Mouse (Mus musculus) megakaryocyte, embryonic 14.5 days (primary cell): ENCODE results near the gene Glis1.

Source experiments
- FLI1 ChIP-seq: IDR thresholded peaks from 2 replicates; pipeline ENCODE4 v1.6.1; 2012; ENCODE audit warnings: low read length, inconsistent platforms, mixed read lengths
- GATA1 ChIP-seq: IDR thresholded peaks from 3 replicates; pipeline ENCODE4 v1.6.1; 2012; ENCODE audit warnings: mixed read lengths, low read length, inconsistent platforms, borderline replicate concordance

DNA sequence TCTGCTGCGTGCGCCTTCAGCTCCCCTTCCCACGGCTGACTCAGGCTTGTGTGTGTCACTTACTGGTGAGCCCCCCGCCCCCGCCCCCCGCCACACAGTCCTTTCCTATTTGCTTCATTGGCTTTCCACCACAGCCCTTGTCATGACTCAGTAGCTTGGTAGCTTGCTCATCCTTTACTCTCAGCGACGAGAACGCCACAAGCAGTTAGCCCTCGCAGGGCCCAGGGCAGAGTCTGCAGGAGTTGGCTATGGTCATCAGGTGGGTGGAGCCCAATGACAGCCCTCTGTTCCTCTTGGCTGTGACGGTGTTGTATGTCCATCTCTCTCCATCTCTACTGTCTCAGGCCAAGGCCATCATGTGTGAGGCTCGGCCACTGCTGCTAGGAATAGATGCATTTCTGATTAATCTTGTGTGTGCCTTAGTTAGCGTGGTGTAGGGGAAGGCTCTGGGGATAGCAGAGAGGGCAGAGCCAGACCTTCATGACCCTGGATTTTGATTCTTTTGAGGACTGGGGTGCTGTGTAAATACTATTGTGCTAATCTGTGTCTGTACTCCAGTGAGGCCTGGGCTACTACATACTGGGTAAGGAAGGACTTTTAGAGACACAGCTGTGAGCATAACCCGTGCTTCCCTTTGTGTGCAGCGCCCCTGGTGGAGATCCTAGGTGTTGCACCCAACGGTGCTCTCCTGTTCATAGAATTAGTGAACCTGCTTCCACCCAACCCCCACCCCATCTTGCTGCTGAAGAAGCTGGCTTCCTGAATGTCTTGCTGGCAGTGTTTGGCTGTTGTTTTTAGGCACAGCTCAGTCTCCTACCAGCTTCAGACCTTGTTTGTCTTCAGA is 19.0 kb downstream of the Glis1 start:
- TF ChIP-seq GATA1 (no peak), FLI1 (no peak)
